Mouse (Mus musculus): Measurements from ENCODE around the gene Hmmr. TPM values are rescaled to one million over a fixed set of nuclear protein-coding genes. Genes with fewer than 3 reads are reported as not detected.

The Hmmr gene
- 45.0 and 48.0 TPM in 2 replicates for polyA plus RNA-seq (2014; fragmentation: Nextera tagmentation; extraction: Ambion mirVana)

- Histone ChIP-seq H3K27ac (ENCODE audit: low read depth) (peak within 1 kb of the TSS; percentile 77), H3K27me3 (replicated peaks; ENCODE audit: control insufficient read depth, insufficient read depth, low read length) (no peaks in the 10 kb centered on the region), H3K4me2 (ENCODE audit: low read length) (peak within 1 kb of the TSS; percentile 90), H3K4me1 (replicated peaks; ENCODE audit: control insufficient read depth, insufficient read depth, low read length) (peaks cover 16% of the 10 kb centered on the region), H3K36me3 (ENCODE audit: control insufficient read depth, insufficient read depth, low read length) (peaks cover 39% of the 10 kb centered on the region), H3K4me3 (ENCODE audit: low read depth, low read length) (peak within 1 kb of the TSS; percentile 94), H3K9me3 (ENCODE audit: control insufficient read depth, low read length) (no peaks in the 10 kb centered on the region), H3K9ac (ENCODE audit: low read length) (peak within 1 kb of the TSS; percentile 94)
- under 1% methylated on average over 52 of the region's 52 CpGs for WGBS
- peak; percentile 93 for DNase-seq (ENCODE audit: low spot score)
- ATAC-seq (replicated peaks; ENCODE audit: low FRiP score, low TSS enrichment, low read depth): peak; percentile 99
Observed at GRCm38 (mm10) chr11:40733339-40734174, at the start of gene Hmmr, which contains the start of gene Nudcd2. Hmmr (minus strand) TSS chr11:40733422. Nudcd2 (plus strand) TSS chr11:40733667.

GRCm38 (mm10) chr11:40781857-40782256 lies 48.6 kb upstream of the Hmmr start:
- Histone ChIP-seq H3K4me2 (ENCODE audit: low read length) (no peak overlapping the region), H3K9me3 (ENCODE audit: control insufficient read depth, low read length) (no peaks in the 10 kb centered on the region), H3K4me1 (replicated peaks; ENCODE audit: control insufficient read depth, insufficient read depth, low read length) (no peaks in the 10 kb centered on the region), H3K4me3 (ENCODE audit: low read depth, low read length) (no peak overlapping the region), H3K9ac (ENCODE audit: low read length) (no peak overlapping the region), H3K27ac (ENCODE audit: low read depth) (no peak overlapping the region), H3K36me3 (ENCODE audit: control insufficient read depth, insufficient read depth, low read length) (no peaks in the 10 kb centered on the region), H3K27me3 (replicated peaks; ENCODE audit: control insufficient read depth, insufficient read depth, low read length) (no peaks in the 10 kb centered on the region)
- WGBS: 79% methylated on average over 2 of the region's 2 CpGs
- ATAC-seq (replicated peaks; ENCODE audit: low FRiP score, low TSS enrichment, low read depth) (no peak), DNase-seq (ENCODE audit: low spot score) (no peak)

- Histone ChIP-seq H3K9ac (ENCODE audit: low read length) (no peak overlapping the region), H3K9me3 (ENCODE audit: control insufficient read depth, low read length) (no peaks in the 10 kb centered on the region), H3K27ac (ENCODE audit: low read depth) (no peak overlapping the region), H3K36me3 (ENCODE audit: control insufficient read depth, insufficient read depth, low read length) (no peaks in the 10 kb centered on the region), H3K4me1 (replicated peaks; ENCODE audit: control insufficient read depth, insufficient read depth, low read length) (no peaks in the 10 kb centered on the region), H3K27me3 (replicated peaks; ENCODE audit: control insufficient read depth, insufficient read depth, low read length) (no peaks in the 10 kb centered on the region), H3K4me3 (ENCODE audit: low read depth, low read length) (no peak overlapping the region), H3K4me2 (ENCODE audit: low read length) (peak overlapping the region; percentile 14; the same call in 1 of the 2 replicates)
- 49% methylated on average over 12 of the region's 12 CpGs for WGBS
- ATAC-seq (replicated peaks; ENCODE audit: low FRiP score, low TSS enrichment, low read depth): no peak
- DNase-seq (ENCODE audit: low spot score): no peak
Observed at GRCm38 (mm10) chr11:40775315-40776269, 42.4 kb upstream of the Hmmr start.

- Histone ChIP-seq H3K27ac (ENCODE audit: low read depth) (no peak overlapping the region), H3K9me3 (ENCODE audit: control insufficient read depth, low read length) (no peaks in the 10 kb centered on the region), H3K9ac (ENCODE audit: low read length) (no peak overlapping the region), H3K4me2 (ENCODE audit: low read length) (no peak overlapping the region), H3K36me3 (ENCODE audit: control insufficient read depth, insufficient read depth, low read length) (no peaks in the 10 kb centered on the region), H3K27me3 (replicated peaks; ENCODE audit: control insufficient read depth, insufficient read depth, low read length) (no peaks in the 10 kb centered on the region), H3K4me3 (ENCODE audit: low read depth, low read length) (no peak overlapping the region), H3K4me1 (replicated peaks; ENCODE audit: control insufficient read depth, insufficient read depth, low read length) (no peaks in the 10 kb centered on the region)
- ATAC-seq (replicated peaks; ENCODE audit: low FRiP score, low TSS enrichment, low read depth): no peak
- WGBS: 78% methylated on average over 4 of the region's 4 CpGs
- no peak for DNase-seq (ENCODE audit: low spot score)
Observed at GRCm38 (mm10) chr11:40764690-40765089, 31.5 kb upstream of the Hmmr start.

GRCm38 (mm10) chr11:40763395-40763794 lies 30.2 kb upstream of the Hmmr start:
- H3K4me1 ChIP-seq (replicated peaks; ENCODE audit: control insufficient read depth, insufficient read depth, low read length): no peaks in the 10 kb centered on the region
- H3K4me2 ChIP-seq (ENCODE audit: low read length): no peak overlapping the region
- H3K36me3 ChIP-seq (ENCODE audit: control insufficient read depth, insufficient read depth, low read length): no peaks in the 10 kb centered on the region
- H3K27ac ChIP-seq (ENCODE audit: low read depth): no peak overlapping the region
- no peak overlapping the region for H3K9ac ChIP-seq (ENCODE audit: low read length)
- 43% methylated on average over 2 of the region's 2 CpGs for WGBS
- H3K9me3 ChIP-seq (ENCODE audit: control insufficient read depth, low read length): no peaks in the 10 kb centered on the region
- ATAC-seq (replicated peaks; ENCODE audit: low FRiP score, low TSS enrichment, low read depth) (no peak), DNase-seq (ENCODE audit: low spot score) (no peak)
- no peak overlapping the region for H3K4me3 ChIP-seq (ENCODE audit: low read depth, low read length)
- no peaks in the 10 kb centered on the region for H3K27me3 ChIP-seq (replicated peaks; ENCODE audit: control insufficient read depth, insufficient read depth, low read length)

- Histone ChIP-seq H3K9ac (ENCODE audit: low read length) (no peak overlapping the region), H3K4me1 (replicated peaks; ENCODE audit: control insufficient read depth, insufficient read depth, low read length) (no peaks in the 10 kb centered on the region), H3K4me2 (ENCODE audit: low read length) (no peak overlapping the region), H3K4me3 (ENCODE audit: low read depth, low read length) (no peak overlapping the region), H3K9me3 (ENCODE audit: control insufficient read depth, low read length) (no peaks in the 10 kb centered on the region), H3K36me3 (ENCODE audit: control insufficient read depth, insufficient read depth, low read length) (no peaks in the 10 kb centered on the region), H3K27ac (ENCODE audit: low read depth) (no peak overlapping the region), H3K27me3 (replicated peaks; ENCODE audit: control insufficient read depth, insufficient read depth, low read length) (no peaks in the 10 kb centered on the region)
- ATAC-seq (replicated peaks; ENCODE audit: low FRiP score, low TSS enrichment, low read depth) (no peak), DNase-seq (ENCODE audit: low spot score) (no peak)
- 87% methylated on average over 8 of the region's 8 CpGs for WGBS
Observed at GRCm38 (mm10) chr11:40759896-40760295, 26.7 kb upstream of the Hmmr start.

GRCm38 (mm10) chr11:40755968-40756367 lies 22.7 kb upstream of the Hmmr start:
- Histone ChIP-seq H3K9ac (ENCODE audit: low read length) (no peak overlapping the region), H3K27ac (ENCODE audit: low read depth) (no peak overlapping the region), H3K4me2 (ENCODE audit: low read length) (no peak overlapping the region), H3K36me3 (ENCODE audit: control insufficient read depth, insufficient read depth, low read length) (peaks cover 3% of the 10 kb centered on the region; the same call in 1 of the 2 replicates), H3K4me1 (replicated peaks; ENCODE audit: control insufficient read depth, insufficient read depth, low read length) (peaks cover 3% of the 10 kb centered on the region; the same call in 1 of the 2 replicates), H3K27me3 (replicated peaks; ENCODE audit: control insufficient read depth, insufficient read depth, low read length) (no peaks in the 10 kb centered on the region), H3K4me3 (ENCODE audit: low read depth, low read length) (no peak overlapping the region), H3K9me3 (ENCODE audit: control insufficient read depth, low read length) (no peaks in the 10 kb centered on the region)
- DNase-seq (ENCODE audit: low spot score): no peak
- WGBS: 87% methylated on average over 8 of the region's 8 CpGs
- ATAC-seq (replicated peaks; ENCODE audit: low FRiP score, low TSS enrichment, low read depth): no peak

GRCm38 (mm10) chr11:40755109-40755627 lies 21.9 kb upstream of the Hmmr start, which contains the start of gene Ccng1:
Ccng1 (minus strand) TSS chr11:40755311.
- H3K27ac ChIP-seq (ENCODE audit: low read depth): peak within 1 kb of the TSS; percentile 30; the same call in 1 of the 2 replicates
- ATAC-seq (replicated peaks; ENCODE audit: low FRiP score, low TSS enrichment, low read depth): peak; percentile 100
- 0% methylated on average over 25 of the region's 25 CpGs for WGBS

More at GRCm38 (mm10) chr11:40755109-40755627, 21.9 kb upstream of the Hmmr start, which contains the start of gene Ccng1:
- Histone ChIP-seq H3K9ac (ENCODE audit: low read length) (peak within 1 kb of the TSS; percentile 68), H3K4me3 (ENCODE audit: low read depth, low read length) (peak within 1 kb of the TSS; percentile 67), H3K9me3 (ENCODE audit: control insufficient read depth, low read length) (no peaks in the 10 kb centered on the region), H3K27me3 (replicated peaks; ENCODE audit: control insufficient read depth, insufficient read depth, low read length) (no peaks in the 10 kb centered on the region), H3K36me3 (ENCODE audit: control insufficient read depth, insufficient read depth, low read length) (peaks cover 11% of the 10 kb centered on the region; the same call in 1 of the 2 replicates), H3K4me2 (ENCODE audit: low read length) (peak within 1 kb of the TSS; percentile 69), H3K4me1 (replicated peaks; ENCODE audit: control insufficient read depth, insufficient read depth, low read length) (peaks cover 3% of the 10 kb centered on the region; the same call in 1 of the 2 replicates)
- peak; percentile 84 for DNase-seq (ENCODE audit: low spot score)

Data from intestine, embryonic 14.5 days (tissue).